Mouse (Mus musculus) CD4-positive, CD25-positive, alpha-beta regulatory T cell, adult 4 months (primary cell): ENCODE data around the gene Krtap11-1. TPM values are rescaled to one million over a fixed set of nuclear protein-coding genes. Genes with fewer than 3 reads are reported as not detected.

Experiments
- polyA plus RNA-seq, 2 experiments: library from polyadenylated mRNA; unstranded; fragments of 100-300 nt; shearing (Covaris generic); gene quantifications; one replicate each; pipeline ENCODE4 v1.2.1; 2017

The Krtap11-1 gene
- polyA plus RNA-seq, 2 experiments from 2014 or later: not detected

Other genes starting within 250 kb of the Krtap11-1 start
- not detected for gene Krtap21-1, start 167.3 kb downstream of the Krtap11-1 start, polyA plus RNA-seq
- gene Krtap6-2, start 151.1 kb downstream of the Krtap11-1 start, polyA plus RNA-seq: not detected
- gene Krtap8-1, start 83.2 kb downstream of the Krtap11-1 start, polyA plus RNA-seq: not detected
- not detected for gene Krtap7-1, start 62.9 kb downstream of the Krtap11-1 start, polyA plus RNA-seq